10 mouse cellular contexts compared by ENCODE assay signal in genomic region chr3:94371637-94372036, GRCm38 (mm10). TPM values are rescaled to one million over a fixed set of nuclear protein-coding genes. Genes with fewer than 3 reads are reported as not detected.
DNase-seq lines count a peak whose midpoint lies in the region; ATAC-seq lines count a peak whose summit lies in the region.
"Had no signal": no experiment of that assay in that cellular context is flagged by ENCODE, and none has a peak within 500 bp of the region (broad histone marks: within the 10 kb centered on the region; RNA-seq: fewer than 3 reads in every experiment).

No protein-coding gene starts in this region.

- H3K9me3 ChIP-seq in forebrain, embryonic 15.5 days, result no peaks in the 10 kb centered on the region
- H3K9me3 ChIP-seq: G1E had no signal

- WGBS in forebrain, embryonic 15.5 days, result 4% methylated on average over 11 of the region's 11 CpGs

- DNase-seq in urinary bladder, adult 18-20 months (ENCODE audit: low spot score in 2 of 2), result peak; percentile 71 to 85
- DNase-seq in urinary bladder, postnatal 10 days (ENCODE audit: low spot score), result no peak
- DNase-seq in heart, postnatal 4 days, result peak; percentile 86
- peak; percentile 26 to 42 for DNase-seq in layer of hippocampus, adult 8-10 months (ENCODE audit: low spot score in 2 of 2)
- peak; percentile 92 for DNase-seq in lung, postnatal 25 days (ENCODE audit: low spot score)
- DNase-seq in skeletal muscle tissue, adult 2 months (ENCODE audit: low read depth, low spot score), result peak; percentile 95

- peaks cover 29% of the 10 kb centered on the region for H3K4me1 ChIP-seq in forebrain, embryonic 15.5 days

- H3K36me3 ChIP-seq in forebrain, embryonic 15.5 days, result no peaks in the 10 kb centered on the region
- H3K36me3 ChIP-seq: G1E had no signal

- 0 out of 2 replicates have a peak overlapping the region, but pooled peaks have one; percentile 13 for H3K9ac ChIP-seq in forebrain, embryonic 15.5 days (replicated peaks)

- H3K27ac ChIP-seq in forebrain, embryonic 15.5 days (replicated peaks), result no peak overlapping the region

- no peaks in the 10 kb centered on the region for H3K27me3 ChIP-seq in forebrain, embryonic 15.5 days

- peak overlapping the region; percentile 7; the same call in 1 of the 2 replicates for H3K4me3 ChIP-seq in forebrain, embryonic 15.5 days

- peak overlapping the region; percentile 37 for H3K4me2 ChIP-seq in forebrain, embryonic 15.5 days (replicated peaks)

- ATAC-seq in forebrain, embryonic 15.5 days (replicated peaks), result peak; percentile 23
- no peak for ATAC-seq in granulocyte monocyte progenitor cell, adult 5-6 weeks (replicated peaks; ENCODE audit: poor library complexity, severe bottlenecking)

RNA-seq across cellular contexts. Expression of gene Rorc, which starts 1.0 kb away (rescaled TPM):
- polyA plus RNA-seq in forebrain, embryonic 15.5 days (2015; fragmentation: Nextera tagmentation; extraction: Ambion mirVana), result 1.0 and 1.2 TPM in 2 replicates
- 10 to 100 TPM; 17.7 to 18.1 TPM for total RNA-seq in heart, postnatal 4 days (2021)
- total RNA-seq in layer of hippocampus, adult 8-10 months (2022), result 1 to 10 TPM; 1.2 to 2.8 (median 2.1) TPM
- not detected in 2 replicates for total RNA-seq in granulocyte monocyte progenitor cell, adult 5-6 weeks (2014; fragmentation: Nextera tagmentation)
- total RNA-seq in granulocyte monocyte progenitor cell, adult 5-6 weeks (2017), result 0.13 TPM in 1 of 2 replicates, not detected in the other
- total RNA-seq: G1E had no signal
- polyA plus RNA-seq: G1E had no signal

RNA-seq across cellular contexts. Expression of gene C2cd4d, which starts 9.4 kb away (rescaled TPM):
- polyA plus RNA-seq in forebrain, embryonic 15.5 days (2015; fragmentation: Nextera tagmentation; extraction: Ambion mirVana), result 1.3 and 1.7 TPM in 2 replicates
- not detected for total RNA-seq in heart, postnatal 4 days (2021)
- total RNA-seq in layer of hippocampus, adult 8-10 months (2022), result under 1 TPM in 3 of 4 experiments, not detected in 1; 0.34 to 0.58 (median 0.56) TPM
- total RNA-seq in granulocyte monocyte progenitor cell, adult 5-6 weeks (2014; fragmentation: Nextera tagmentation), result not detected in 2 replicates
- total RNA-seq in granulocyte monocyte progenitor cell, adult 5-6 weeks (2017), result not detected in 2 replicates
- total RNA-seq: layer of hippocampus, postnatal 36 days had no signal
- polyA plus RNA-seq: G1E had no signal

RNA-seq across cellular contexts. Expression of gene Lingo4, which starts 26.7 kb away (rescaled TPM):
- 0.97 and 1.0 TPM in 2 replicates for polyA plus RNA-seq in forebrain, embryonic 15.5 days (2015; fragmentation: Nextera tagmentation; extraction: Ambion mirVana)
- under 1 TPM in 1 of 2 experiments, not detected in 1; 0.11 TPM for total RNA-seq in heart, postnatal 4 days (2021)
- 1 to 10 TPM in 2 of 4 experiments, under 1 TPM in 2; 0.64 to 1.1 (median 1.0) TPM for total RNA-seq in layer of hippocampus, adult 8-10 months (2022)
- not detected in 2 replicates for total RNA-seq in granulocyte monocyte progenitor cell, adult 5-6 weeks (2014; fragmentation: Nextera tagmentation)
- total RNA-seq in granulocyte monocyte progenitor cell, adult 5-6 weeks (2017), result not detected in 2 replicates
- polyA plus RNA-seq: G1E had no signal

RNA-seq across cellular contexts. Expression of gene Them5, which starts 29.7 kb away (rescaled TPM):
- polyA plus RNA-seq in forebrain, embryonic 15.5 days (2015; fragmentation: Nextera tagmentation; extraction: Ambion mirVana), result 0.78 and 1.1 TPM in 2 replicates
- not detected for total RNA-seq in heart, postnatal 4 days (2021)
- total RNA-seq in layer of hippocampus, adult 8-10 months (2022), result not detected
- not detected in 2 replicates for total RNA-seq in granulocyte monocyte progenitor cell, adult 5-6 weeks (2014; fragmentation: Nextera tagmentation)
- total RNA-seq in granulocyte monocyte progenitor cell, adult 5-6 weeks (2017), result not detected in 2 replicates
- total RNA-seq: layer of hippocampus, postnatal 36 days had no signal
- polyA plus RNA-seq: G1E had no signal

RNA-seq across cellular contexts. Expression of gene Tdrkh, which starts 41.4 kb away (rescaled TPM):
- 65.3 and 65.9 TPM in 2 replicates for polyA plus RNA-seq in forebrain, embryonic 15.5 days (2015; fragmentation: Nextera tagmentation; extraction: Ambion mirVana)
- 1 to 10 TPM; 5.8 to 7.2 TPM for total RNA-seq in heart, postnatal 4 days (2021)
- 10 to 100 TPM; 40.9 to 46.6 (median 46.0) TPM for total RNA-seq in layer of hippocampus, adult 8-10 months (2022)
- total RNA-seq in granulocyte monocyte progenitor cell, adult 5-6 weeks (2014; fragmentation: Nextera tagmentation), result 4.5 TPM in 2 replicates
- 5.7 and 6.1 TPM in 2 replicates for total RNA-seq in granulocyte monocyte progenitor cell, adult 5-6 weeks (2017)
- polyA plus RNA-seq: G1E had no signal

Comparison
In these comparisons a context has a peak if more than half of its experiments do, and no peak if none do; other contexts are left out.
1. RNA of gene Rorc, which starts 1.0 kb away (total RNA-seq): 17.7 to 18.1 TPM in heart, postnatal 4 days; 1.2 to 2.8 TPM in layer of hippocampus, adult 8-10 months and 0.13 TPM in granulocyte monocyte progenitor cell, adult 5-6 weeks; every median in the first group is over 4 times any median in the second.